Mouse (Mus musculus): ENCODE results near the gene Esr1. TPM values are rescaled to one million over a fixed set of nuclear protein-coding genes. Genes with fewer than 3 reads are reported as not detected.

Gene Esr1
- polyA plus RNA-seq, 1 experiment from 2014 or later = 0.05 TPM

- 51% methylated on average over 3 of the region's 3 CpGs for WGBS
- DNase-seq (ENCODE audit: low spot score) = no peak
- Histone ChIP-seq H3K4me3 (ENCODE audit: low read depth, low read length) (no peak overlapping the region), H3K9me3 (ENCODE audit: control insufficient read depth, low read length) (no peaks in the 10 kb centered on the region; the same call in 1 of the 2 replicates), H3K27me3 (replicated peaks; ENCODE audit: control insufficient read depth, insufficient read depth, low read length) (no peaks in the 10 kb centered on the region), H3K4me2 (no peak overlapping the region), H3K27ac (ENCODE audit: low read depth, low read length) (no peak overlapping the region), H3K9ac (ENCODE audit: low read depth, low read length) (no peak overlapping the region), H3K36me3 (ENCODE audit: control insufficient read depth, insufficient read depth, low read length) (no peaks in the 10 kb centered on the region), H3K4me1 (replicated peaks; ENCODE audit: control insufficient read depth, insufficient read depth, low read length) (no peaks in the 10 kb centered on the region)
- no peak for ATAC-seq (replicated peaks; ENCODE audit: low FRiP score)
Observed at GRCm38 (mm10) chr10:4798268-4798808, 186.9 kb downstream of the Esr1 start.

- Histone ChIP-seq H3K9me3 (ENCODE audit: control insufficient read depth, low read length) (no peaks in the 10 kb centered on the region), H3K27me3 (replicated peaks; ENCODE audit: control insufficient read depth, insufficient read depth, low read length) (no peaks in the 10 kb centered on the region), H3K9ac (ENCODE audit: low read depth, low read length) (no peak overlapping the region), H3K27ac (ENCODE audit: low read depth, low read length) (no peak overlapping the region), H3K36me3 (ENCODE audit: control insufficient read depth, insufficient read depth, low read length) (no peaks in the 10 kb centered on the region), H3K4me2 (no peak overlapping the region), H3K4me3 (ENCODE audit: low read depth, low read length) (no peak overlapping the region), H3K4me1 (replicated peaks; ENCODE audit: control insufficient read depth, insufficient read depth, low read length) (no peaks in the 10 kb centered on the region)
- no peak for DNase-seq (ENCODE audit: low spot score)
- WGBS = 84% methylated on average over 5 of the region's 5 CpGs
- no peak for ATAC-seq (replicated peaks; ENCODE audit: low FRiP score)
Observed at GRCm38 (mm10) chr10:4824366-4824765, 213.0 kb downstream of the Esr1 start.

- H3K4me1 ChIP-seq (replicated peaks; ENCODE audit: control insufficient read depth, insufficient read depth, low read length) = no peaks in the 10 kb centered on the region
- no peak overlapping the region for H3K4me2 ChIP-seq
- no peaks in the 10 kb centered on the region for H3K9me3 ChIP-seq (ENCODE audit: control insufficient read depth, low read length)
- no peak overlapping the region for H3K9ac ChIP-seq (ENCODE audit: low read depth, low read length)
- H3K4me3 ChIP-seq (ENCODE audit: low read depth, low read length) = no peak overlapping the region
- H3K36me3 ChIP-seq (ENCODE audit: control insufficient read depth, insufficient read depth, low read length) = no peaks in the 10 kb centered on the region
- no peak overlapping the region for H3K27ac ChIP-seq (ENCODE audit: low read depth, low read length)
- WGBS = 80% methylated on average over 6 of the region's 6 CpGs
- no peaks in the 10 kb centered on the region for H3K27me3 ChIP-seq (replicated peaks; ENCODE audit: control insufficient read depth, insufficient read depth, low read length)
- ATAC-seq (replicated peaks; ENCODE audit: low FRiP score) (no peak), DNase-seq (ENCODE audit: low spot score) (no peak)
Observed at GRCm38 (mm10) chr10:4830592-4830991, 219.2 kb downstream of the Esr1 start.

- H3K4me1 ChIP-seq (replicated peaks; ENCODE audit: control insufficient read depth, insufficient read depth, low read length) = no peaks in the 10 kb centered on the region
- whole genome bisulfite sequencing = 85% methylated on average over 4 of the region's 4 CpGs
- DNase-seq (ENCODE audit: low spot score) (no peak), ATAC-seq (replicated peaks; ENCODE audit: low FRiP score) (no peak)
- H3K27me3 ChIP-seq (replicated peaks; ENCODE audit: control insufficient read depth, insufficient read depth, low read length) = no peaks in the 10 kb centered on the region
- no peaks in the 10 kb centered on the region for H3K9me3 ChIP-seq (ENCODE audit: control insufficient read depth, low read length)
- no peak overlapping the region for H3K27ac ChIP-seq (ENCODE audit: low read depth, low read length)
- no peak overlapping the region for H3K4me2 ChIP-seq
- H3K4me3 ChIP-seq (ENCODE audit: low read depth, low read length) = no peak overlapping the region
- no peaks in the 10 kb centered on the region for H3K36me3 ChIP-seq (ENCODE audit: control insufficient read depth, insufficient read depth, low read length)
- H3K9ac ChIP-seq (ENCODE audit: low read depth, low read length) = no peak overlapping the region
Observed at GRCm38 (mm10) chr10:4838099-4838498, 226.7 kb downstream of the Esr1 start.

GRCm38 (mm10) chr10:4841039-4841438 is 229.6 kb downstream of the Esr1 start:
- Histone ChIP-seq H3K9ac (ENCODE audit: low read depth, low read length) (no peak overlapping the region), H3K4me3 (ENCODE audit: low read depth, low read length) (no peak overlapping the region), H3K36me3 (ENCODE audit: control insufficient read depth, insufficient read depth, low read length) (no peaks in the 10 kb centered on the region), H3K4me1 (replicated peaks; ENCODE audit: control insufficient read depth, insufficient read depth, low read length) (no peaks in the 10 kb centered on the region), H3K9me3 (ENCODE audit: control insufficient read depth, low read length) (no peaks in the 10 kb centered on the region), H3K4me2 (no peak overlapping the region), H3K27me3 (replicated peaks; ENCODE audit: control insufficient read depth, insufficient read depth, low read length) (no peaks in the 10 kb centered on the region), H3K27ac (ENCODE audit: low read depth, low read length) (no peak overlapping the region)
- ATAC-seq (replicated peaks; ENCODE audit: low FRiP score) = no peak
- DNase-seq (ENCODE audit: low spot score) = no peak

GRCm38 (mm10) chr10:4847523-4847922 is 236.1 kb downstream of the Esr1 start:
- H3K4me3 ChIP-seq (ENCODE audit: low read depth, low read length) = no peak overlapping the region
- H3K27me3 ChIP-seq (replicated peaks; ENCODE audit: control insufficient read depth, insufficient read depth, low read length) = no peaks in the 10 kb centered on the region
- ATAC-seq (replicated peaks; ENCODE audit: low FRiP score) (no peak), DNase-seq (ENCODE audit: low spot score) (no peak)
- H3K27ac ChIP-seq (ENCODE audit: low read depth, low read length) = no peak overlapping the region
- H3K4me2 ChIP-seq = no peak overlapping the region
- no peaks in the 10 kb centered on the region for H3K4me1 ChIP-seq (replicated peaks; ENCODE audit: control insufficient read depth, insufficient read depth, low read length)
- 69% methylated on average over 2 of the region's 2 CpGs for WGBS
- H3K9me3 ChIP-seq (ENCODE audit: control insufficient read depth, low read length) = no peaks in the 10 kb centered on the region
- no peak overlapping the region for H3K9ac ChIP-seq (ENCODE audit: low read depth, low read length)
- no peaks in the 10 kb centered on the region for H3K36me3 ChIP-seq (ENCODE audit: control insufficient read depth, insufficient read depth, low read length)

GRCm38 (mm10) chr10:4849881-4850280 is 238.5 kb downstream of the Esr1 start:
- 80% methylated on average over 3 of the region's 3 CpGs for WGBS
- H3K27me3 ChIP-seq (replicated peaks; ENCODE audit: control insufficient read depth, insufficient read depth, low read length) = no peaks in the 10 kb centered on the region
- H3K4me3 ChIP-seq (ENCODE audit: low read depth, low read length) = no peak overlapping the region
- H3K27ac ChIP-seq (ENCODE audit: low read depth, low read length) = no peak overlapping the region
- H3K9me3 ChIP-seq (ENCODE audit: control insufficient read depth, low read length) = no peaks in the 10 kb centered on the region
- H3K9ac ChIP-seq (ENCODE audit: low read depth, low read length) = no peak overlapping the region
- H3K4me1 ChIP-seq (replicated peaks; ENCODE audit: control insufficient read depth, insufficient read depth, low read length) = no peaks in the 10 kb centered on the region
- no peak overlapping the region for H3K4me2 ChIP-seq
- no peak for DNase-seq (ENCODE audit: low spot score)
- H3K36me3 ChIP-seq (ENCODE audit: control insufficient read depth, insufficient read depth, low read length) = no peaks in the 10 kb centered on the region
- ATAC-seq (replicated peaks; ENCODE audit: low FRiP score) = no peak

GRCm38 (mm10) chr10:4875076-4875737 is 263.8 kb downstream of the Esr1 start:
- H3K4me2 ChIP-seq = no peak overlapping the region
- no peaks in the 10 kb centered on the region for H3K4me1 ChIP-seq (replicated peaks; ENCODE audit: control insufficient read depth, insufficient read depth, low read length)
- DNase-seq (ENCODE audit: low spot score) = no peak
- no peak overlapping the region for H3K9ac ChIP-seq (ENCODE audit: low read depth, low read length)
- no peaks in the 10 kb centered on the region for H3K36me3 ChIP-seq (ENCODE audit: control insufficient read depth, insufficient read depth, low read length)
- 83% methylated on average over 8 of the region's 8 CpGs for WGBS
- no peaks in the 10 kb centered on the region for H3K9me3 ChIP-seq (ENCODE audit: control insufficient read depth, low read length)
- no peaks in the 10 kb centered on the region for H3K27me3 ChIP-seq (replicated peaks; ENCODE audit: control insufficient read depth, insufficient read depth, low read length)
- no peak for ATAC-seq (replicated peaks; ENCODE audit: low FRiP score)
- no peak overlapping the region for H3K27ac ChIP-seq (ENCODE audit: low read depth, low read length)
- H3K4me3 ChIP-seq (ENCODE audit: low read depth, low read length) = no peak overlapping the region

- ATAC-seq (replicated peaks; ENCODE audit: low FRiP score) (no peak), DNase-seq (ENCODE audit: low spot score) (no peak)
- Histone ChIP-seq H3K4me1 (replicated peaks; ENCODE audit: control insufficient read depth, insufficient read depth, low read length) (no peaks in the 10 kb centered on the region), H3K27ac (ENCODE audit: low read depth, low read length) (no peak overlapping the region), H3K4me3 (ENCODE audit: low read depth, low read length) (no peak overlapping the region), H3K36me3 (ENCODE audit: control insufficient read depth, insufficient read depth, low read length) (no peaks in the 10 kb centered on the region), H3K9ac (ENCODE audit: low read depth, low read length) (no peak overlapping the region), H3K9me3 (ENCODE audit: control insufficient read depth, low read length) (no peaks in the 10 kb centered on the region), H3K27me3 (replicated peaks; ENCODE audit: control insufficient read depth, insufficient read depth, low read length) (no peaks in the 10 kb centered on the region), H3K4me2 (no peak overlapping the region)
- WGBS = 41% methylated on average over 1 of the region's 1 CpGs
Observed at GRCm38 (mm10) chr10:4881391-4881790, 270.0 kb downstream of the Esr1 start.

Data from liver, embryonic 11.5 days (tissue).